Mouse (Mus musculus): ENCODE data around the gene Gm16253. TPM values are rescaled to one million over a fixed set of nuclear protein-coding genes. Genes with fewer than 3 reads are reported as not detected.
A peak's percentile ranks its signal among the peaks of the same experiment; 100 is the strongest.

The Gm16253 gene
- total and polyA plus RNA-seq, 2 experiments from 2014 or later = not detected

DNA sequence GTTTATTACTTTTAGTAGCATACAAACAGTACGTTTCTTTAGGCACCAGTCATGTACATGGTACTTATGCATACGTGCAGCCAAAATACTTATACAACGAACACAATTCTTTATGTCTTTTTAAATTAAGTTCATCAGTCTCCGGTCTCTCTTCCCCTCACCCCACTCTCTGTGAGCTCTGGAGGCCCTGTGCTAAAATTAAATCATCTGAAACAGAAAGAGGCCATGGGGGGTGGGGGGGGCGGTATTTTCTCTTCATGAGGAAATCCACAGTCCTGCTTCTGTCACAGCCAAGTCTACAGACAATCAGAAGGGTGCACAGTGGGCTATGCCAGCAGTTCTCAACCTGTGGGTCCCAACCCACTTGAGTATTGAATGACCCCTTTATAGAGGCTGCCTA lies 27.4 kb upstream of the Gm16253 start:
- no peaks in the 10 kb centered on the region for H3K27me3 ChIP-seq (ENCODE audit: insufficient read depth, low read length)
- H3K4me1 ChIP-seq (ENCODE audit: insufficient read depth) = no peaks in the 10 kb centered on the region
- no peaks in the 10 kb centered on the region for H3K36me3 ChIP-seq (ENCODE audit: insufficient read depth)
- DNase-seq (no peak), ATAC-seq (no peak)
- 79% methylated on average over 5 of the region's 5 CpGs for WGBS
- no peaks in the 10 kb centered on the region for H3K9me3 ChIP-seq (ENCODE audit: low read length)
- H3K27ac ChIP-seq (ENCODE audit: low read depth, low read length) = no peak overlapping the region
- H3K4me2 ChIP-seq (ENCODE audit: low read depth) = no peak overlapping the region
- no peak for TF ChIP-seq CTCF (IDR thresholded peaks at IDR 0.05; ENCODE audit: low read depth)
- H3K9ac ChIP-seq = no peak overlapping the region
- H3K4me3 ChIP-seq (ENCODE audit: low read depth, low read length) = no peak overlapping the region

DNA sequence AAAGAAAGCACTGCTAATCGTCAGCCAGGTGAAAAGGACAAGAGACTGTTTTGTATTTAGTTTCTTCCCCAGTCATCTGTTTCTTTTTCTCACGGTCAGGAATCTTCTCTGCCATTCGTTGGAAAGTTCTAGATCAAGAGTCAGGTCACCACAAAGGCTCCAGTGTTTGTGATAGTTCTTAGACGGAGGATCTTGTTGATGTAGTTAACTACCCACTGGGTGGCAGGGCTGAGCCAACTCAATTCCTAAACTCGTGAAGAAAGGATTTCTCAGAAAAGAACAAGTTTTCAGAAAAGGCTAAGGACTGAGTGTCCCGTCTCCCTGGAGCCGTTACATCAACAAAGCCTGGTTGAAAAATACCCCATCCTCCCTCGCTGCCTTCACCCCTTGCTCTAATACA lies 25.6 kb upstream of the Gm16253 start:
- peak; percentile 72 for TF ChIP-seq CTCF (IDR thresholded peaks at IDR 0.05; ENCODE audit: low read depth)
- 5% methylated on average over 8 of the region's 8 CpGs for WGBS
- Histone ChIP-seq H3K4me3 (ENCODE audit: low read depth, low read length) (no peak overlapping the region), H3K27ac (ENCODE audit: low read depth, low read length) (no peak overlapping the region; the same call in 1 of the 2 replicates), H3K9ac (no peak overlapping the region), H3K9me3 (ENCODE audit: low read length) (no peaks in the 10 kb centered on the region), H3K4me1 (ENCODE audit: insufficient read depth) (peaks cover under 1% of the 10 kb centered on the region; the same call in 1 of the 2 replicates), H3K27me3 (ENCODE audit: insufficient read depth, low read length) (no peaks in the 10 kb centered on the region), H3K4me2 (ENCODE audit: low read depth) (no peak overlapping the region), H3K36me3 (ENCODE audit: insufficient read depth) (no peaks in the 10 kb centered on the region)
- peak; percentile 44; the same call in 1 of the 2 replicates for ATAC-seq
- DNase-seq = peak; percentile 74

DNA sequence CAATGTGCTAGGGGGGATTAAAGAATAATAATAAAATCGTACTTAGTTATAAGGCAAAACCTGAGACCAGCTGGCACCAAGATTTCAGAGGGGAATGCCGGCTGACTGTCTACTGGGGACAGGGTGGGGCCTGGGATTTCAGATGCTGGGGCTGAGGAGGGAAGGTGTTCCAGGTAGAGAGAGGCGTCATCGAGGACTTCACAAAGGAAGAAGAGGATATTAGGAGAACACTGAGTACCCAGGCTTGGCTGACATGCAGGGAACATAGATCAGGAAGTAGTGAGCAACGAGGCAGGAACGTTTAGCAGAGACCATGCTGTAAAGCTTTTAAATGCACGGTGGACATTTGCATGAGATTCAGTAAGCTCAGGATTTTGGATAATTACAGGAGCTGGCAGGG lies 24.9 kb upstream of the Gm16253 start:
- no peak for ATAC-seq
- 74% methylated on average over 7 of the region's 7 CpGs for WGBS
- no peak overlapping the region for H3K9ac ChIP-seq

GRCm38 (mm10) chr3:96553601-96554000 lies 23.2 kb upstream of the Gm16253 start:
- H3K9ac ChIP-seq = no peak overlapping the region
- no peaks in the 10 kb centered on the region for H3K36me3 ChIP-seq (ENCODE audit: insufficient read depth)
- no peak overlapping the region for H3K4me2 ChIP-seq (ENCODE audit: low read depth)
- WGBS = 81% methylated on average over 6 of the region's 6 CpGs
- H3K27ac ChIP-seq (ENCODE audit: low read depth, low read length) = no peak overlapping the region
- H3K27me3 ChIP-seq (ENCODE audit: insufficient read depth, low read length) = no peaks in the 10 kb centered on the region
- ATAC-seq (no peak), DNase-seq (no peak)
- no peaks in the 10 kb centered on the region for H3K9me3 ChIP-seq (ENCODE audit: low read length)
- peaks cover 3% of the 10 kb centered on the region; the same call in 1 of the 2 replicates for H3K4me1 ChIP-seq (ENCODE audit: insufficient read depth)
- no peak overlapping the region for H3K4me3 ChIP-seq (ENCODE audit: low read depth, low read length)
- TF ChIP-seq CTCF (IDR thresholded peaks at IDR 0.05; ENCODE audit: low read depth) = no peak

More for the DNA sequence above, 24.9 kb upstream of the Gm16253 start:
- TF ChIP-seq CTCF (IDR thresholded peaks at IDR 0.05; ENCODE audit: low read depth) = no peak
- Histone ChIP-seq H3K4me3 (ENCODE audit: low read depth, low read length) (no peak overlapping the region), H3K4me2 (ENCODE audit: low read depth) (no peak overlapping the region), H3K27ac (ENCODE audit: low read depth, low read length) (no peak overlapping the region; the same call in 1 of the 2 replicates), H3K36me3 (ENCODE audit: insufficient read depth) (no peaks in the 10 kb centered on the region), H3K9me3 (ENCODE audit: low read length) (no peaks in the 10 kb centered on the region), H3K27me3 (ENCODE audit: insufficient read depth, low read length) (no peaks in the 10 kb centered on the region), H3K4me1 (ENCODE audit: insufficient read depth) (peaks cover 3% of the 10 kb centered on the region; the same call in 1 of the 2 replicates)
- no peak for DNase-seq

- no peak overlapping the region for H3K4me2 ChIP-seq (ENCODE audit: low read depth)
- no peaks in the 10 kb centered on the region for H3K9me3 ChIP-seq (ENCODE audit: low read length)
- H3K27ac ChIP-seq (ENCODE audit: low read depth, low read length) = no peak overlapping the region
- WGBS = 83% methylated on average over 6 of the region's 6 CpGs
- no peak overlapping the region for H3K9ac ChIP-seq
- no peaks in the 10 kb centered on the region for H3K36me3 ChIP-seq (ENCODE audit: insufficient read depth)
- peaks cover 9% of the 10 kb centered on the region; the same call in 1 of the 2 replicates for H3K4me1 ChIP-seq (ENCODE audit: insufficient read depth)
- no peaks in the 10 kb centered on the region for H3K27me3 ChIP-seq (ENCODE audit: insufficient read depth, low read length)
- DNase-seq (no peak), ATAC-seq (no peak)
- H3K4me3 ChIP-seq (ENCODE audit: low read depth, low read length) = no peak overlapping the region
- TF ChIP-seq CTCF (IDR thresholded peaks at IDR 0.05; ENCODE audit: low read depth) = no peak
These were observed 22.5 kb upstream of the Gm16253 start for GRCm38 (mm10) chr3:96554251-96554650.

- no peak for TF ChIP-seq CTCF (IDR thresholded peaks at IDR 0.05; ENCODE audit: low read depth)
- no peak overlapping the region for H3K4me2 ChIP-seq (ENCODE audit: low read depth)
- no peak overlapping the region for H3K9ac ChIP-seq
- H3K27me3 ChIP-seq (ENCODE audit: insufficient read depth, low read length) = no peaks in the 10 kb centered on the region
- peaks cover 18% of the 10 kb centered on the region; the same call in 1 of the 2 replicates for H3K4me1 ChIP-seq (ENCODE audit: insufficient read depth)
- DNase-seq (peak; percentile 73), ATAC-seq (no peak)
- no peaks in the 10 kb centered on the region for H3K9me3 ChIP-seq (ENCODE audit: low read length)
- H3K4me3 ChIP-seq (ENCODE audit: low read depth, low read length) = no peak overlapping the region
- H3K36me3 ChIP-seq (ENCODE audit: insufficient read depth) = peaks cover 7% of the 10 kb centered on the region
- 17% methylated on average over 12 of the region's 12 CpGs for WGBS
- peak overlapping the region; percentile 45 for H3K27ac ChIP-seq (ENCODE audit: low read depth, low read length)
These were observed 21.7 kb upstream of the Gm16253 start for GRCm38 (mm10) chr3:96555041-96555596.

- no peak for DNase-seq
- Histone ChIP-seq H3K27me3 (ENCODE audit: insufficient read depth, low read length) (no peaks in the 10 kb centered on the region), H3K4me2 (ENCODE audit: low read depth) (peak overlapping the region; percentile 81; the same call in 1 of the 2 replicates), H3K36me3 (ENCODE audit: insufficient read depth) (peaks cover 16% of the 10 kb centered on the region), H3K9ac (no peak overlapping the region), H3K4me1 (ENCODE audit: insufficient read depth) (peaks cover 26% of the 10 kb centered on the region; the same call in 1 of the 2 replicates), H3K9me3 (ENCODE audit: low read length) (no peaks in the 10 kb centered on the region), H3K27ac (ENCODE audit: low read depth, low read length) (no peak overlapping the region), H3K4me3 (ENCODE audit: low read depth, low read length) (no peak overlapping the region)
- ATAC-seq = no peak
- 87% methylated on average over 15 of the region's 15 CpGs for WGBS
- no peak for TF ChIP-seq CTCF (IDR thresholded peaks at IDR 0.05; ENCODE audit: low read depth)
These were observed 20.7 kb upstream of the Gm16253 start for GRCm38 (mm10) chr3:96555999-96556614.

All from forebrain, postnatal 0 days (tissue).